Mouse (Mus musculus) midbrain, embryonic 13.5 days (tissue): ENCODE results near the gene Ergic1. TPM values are rescaled to one million over a fixed set of nuclear protein-coding genes. Genes with fewer than 3 reads are reported as not detected.
A peak's percentile ranks its signal among the peaks of the same experiment; 100 is the strongest.

Experiments used
- ATAC-seq: fragments of 200-750 bp; cut with Nextera tagmentation; 2 replicates; pipeline ENCODE4 v1.8.0; 2017; ENCODE audit warnings: mild to moderate bottlenecking, moderate TSS enrichment, moderate library complexity
- H3K27ac ChIP-seq: fragments of 300-500 bp; sonication (generic); 2 replicates; pipeline ENCODE4 v1.5.1; 2015; ENCODE audit warnings: inconsistent platforms, mild to moderate bottlenecking, moderate library complexity
- H3K27me3 ChIP-seq: fragments of 300-500 bp; sonication (generic); 2 replicates; pipeline ENCODE4 v1.6.1; 2015; ENCODE audit warnings: mild to moderate bottlenecking, inconsistent platforms
- H3K36me3 ChIP-seq: fragments of 300-500 bp; sonication (generic); 2 replicates; pipeline ENCODE4 v1.6.1; 2015; ENCODE audit warnings: mild to moderate bottlenecking, inconsistent platforms
- H3K4me1 ChIP-seq: fragments of 300-500 bp; sonication (generic); replicated peaks from 2 replicates; pipeline ENCODE4 v1.6.1; 2015; ENCODE audit warnings: inconsistent platforms
- H3K4me2 ChIP-seq: fragments of 300-500 bp; sonication (generic); replicated peaks from 2 replicates; pipeline ENCODE4 v1.6.1; 2015; ENCODE audit warnings: moderate library complexity, mild to moderate bottlenecking, inconsistent platforms
- H3K4me3 ChIP-seq: fragments of 300-500 bp; sonication (generic); replicated peaks from 2 replicates; pipeline ENCODE4 v1.5.1; 2015; ENCODE audit warnings: mild to moderate bottlenecking, inconsistent platforms
- H3K9ac ChIP-seq: fragments of 300-500 bp; sonication (generic); replicated peaks from 2 replicates; pipeline ENCODE4 v1.6.1; 2015; ENCODE audit warnings: mild to moderate bottlenecking, inconsistent platforms
- H3K9me3 ChIP-seq: fragments of 300-500 bp; sonication (generic); 2 replicates; pipeline ENCODE4 v1.6.1; 2016; ENCODE audit warnings: mild to moderate bottlenecking, inconsistent platforms
- WGBS: fragments of 180-500 bp; shearing (Covaris S2); methylation state at CpG from one replicate; pipeline ENCODE4 v1.1.7; 2015; 5-methylcytosine and 5-hydroxymethylcytosine counted together
- polyA plus RNA-seq: library from polyadenylated mRNA; unstranded; fragments of >200 nt; fragmentation: Nextera tagmentation; extraction: Ambion mirVana; gene quantifications from 2 replicates; pipeline ENCODE4 v1.2.1, GENCODE M21; 2015

The Ergic1 gene
- polyA plus RNA-seq, 1 experiment from 2014 or later = 102 TPM

DNA sequence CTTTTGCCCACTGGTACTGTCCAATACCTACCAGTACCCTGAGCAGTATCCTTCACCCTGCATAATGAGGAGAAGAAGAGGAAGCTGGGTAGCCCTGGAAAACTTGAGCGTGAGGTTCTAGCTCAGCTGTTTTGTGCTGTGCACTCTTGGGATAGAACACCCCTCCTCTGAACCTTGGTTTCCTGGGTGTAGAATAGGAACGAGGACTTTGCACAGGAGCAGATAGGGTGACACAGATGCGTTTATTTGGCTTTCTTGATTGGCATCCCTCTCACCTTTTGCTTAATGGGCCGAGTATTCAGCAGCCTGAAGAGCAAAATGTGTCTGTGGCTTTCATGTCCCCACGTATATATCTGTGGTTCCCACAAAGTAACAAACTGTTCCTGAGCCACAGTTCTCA lies 60.6 kb downstream of the Ergic1 start:
- H3K4me2 ChIP-seq = no peak overlapping the region
- H3K9ac ChIP-seq = no peak overlapping the region
- no peak for ATAC-seq
- H3K9me3 ChIP-seq = no peaks in the 10 kb centered on the region
- H3K27me3 ChIP-seq = no peaks in the 10 kb centered on the region
- peaks cover 84% of the 10 kb centered on the region for H3K36me3 ChIP-seq
- H3K4me1 ChIP-seq = no peaks in the 10 kb centered on the region
- H3K4me3 ChIP-seq = no peak overlapping the region
- 92% methylated on average over 5 of the region's 5 CpGs for WGBS
- no peak overlapping the region for H3K27ac ChIP-seq

DNA sequence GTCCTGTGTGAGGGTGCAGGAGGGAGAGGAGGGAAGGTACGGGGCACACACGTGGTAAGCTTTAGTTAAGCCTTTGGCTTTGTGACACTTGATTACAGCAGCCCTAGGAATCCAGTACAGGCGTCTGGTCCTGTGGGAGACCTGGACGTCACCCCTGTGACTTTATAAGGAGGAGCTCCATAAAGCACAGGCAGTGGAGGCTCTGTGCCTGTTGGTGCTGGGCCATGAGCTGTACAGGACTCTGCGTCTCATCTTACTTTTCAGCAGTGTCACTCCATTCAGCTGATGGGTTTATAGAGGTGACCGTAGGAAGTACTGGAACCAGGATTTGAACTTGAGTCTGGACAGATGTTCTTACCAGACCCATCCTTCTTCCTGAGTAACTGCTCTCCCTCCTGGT lies 62.7 kb downstream of the Ergic1 start:
- no peaks in the 10 kb centered on the region for H3K27me3 ChIP-seq
- no peak overlapping the region for H3K4me3 ChIP-seq
- no peaks in the 10 kb centered on the region for H3K4me1 ChIP-seq
- H3K9me3 ChIP-seq = no peaks in the 10 kb centered on the region
- 89% methylated on average over 6 of the region's 6 CpGs for WGBS
- no peak overlapping the region for H3K9ac ChIP-seq
- H3K27ac ChIP-seq = no peak overlapping the region
- no peak overlapping the region for H3K4me2 ChIP-seq
- ATAC-seq = no peak
- peaks cover 84% of the 10 kb centered on the region for H3K36me3 ChIP-seq

DNA sequence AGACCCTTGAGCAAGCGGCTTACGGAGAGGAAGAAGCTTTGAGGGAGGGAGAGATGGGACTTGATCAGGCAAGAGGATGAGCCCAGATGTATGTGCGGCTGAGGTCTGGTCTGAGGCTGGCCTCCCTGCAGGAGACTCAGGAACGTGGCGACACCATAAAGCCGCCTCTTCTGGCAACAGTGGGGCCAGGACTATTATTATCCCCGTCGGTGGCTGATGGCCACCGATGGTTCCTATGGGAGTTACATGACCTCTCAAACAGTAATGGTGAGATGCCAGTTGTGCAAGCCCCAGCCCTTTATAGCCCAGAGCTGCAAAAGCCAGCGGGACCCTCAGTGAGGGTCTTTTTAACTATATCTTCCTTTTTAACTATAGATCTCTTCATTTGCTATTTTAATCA lies 63.7 kb downstream of the Ergic1 start:
- 93% methylated on average over 10 of the region's 10 CpGs for WGBS
- ATAC-seq = no peak
- no peak overlapping the region for H3K27ac ChIP-seq
- H3K27me3 ChIP-seq = no peaks in the 10 kb centered on the region
- no peak overlapping the region for H3K4me3 ChIP-seq
- H3K4me2 ChIP-seq = no peak overlapping the region
- no peak overlapping the region for H3K9ac ChIP-seq
- H3K9me3 ChIP-seq = no peaks in the 10 kb centered on the region
- no peaks in the 10 kb centered on the region for H3K4me1 ChIP-seq
- H3K36me3 ChIP-seq = peaks cover 86% of the 10 kb centered on the region

DNA sequence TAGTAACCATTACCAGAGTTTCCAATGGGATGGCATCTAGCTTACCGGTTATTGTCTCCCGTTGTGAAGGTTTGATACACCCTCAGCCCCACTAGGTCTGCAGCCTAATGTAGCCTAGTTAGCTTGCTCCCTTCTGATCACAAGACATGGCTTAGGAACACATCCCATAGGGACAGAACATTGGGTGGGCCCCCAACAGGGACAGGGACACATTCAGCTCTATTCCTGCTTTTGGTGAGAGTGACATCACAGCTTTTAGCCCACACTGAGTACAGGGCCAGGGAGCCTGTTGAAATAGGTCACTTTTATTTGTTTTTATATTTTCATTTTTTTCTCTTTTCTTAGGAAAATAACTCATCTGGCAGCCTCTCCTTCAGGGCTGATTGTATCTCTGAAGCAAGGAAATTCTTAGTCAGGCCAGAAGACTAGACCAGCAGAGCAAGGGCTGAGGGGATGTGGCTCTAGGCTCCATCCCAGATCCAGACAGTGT lies 64.3 kb downstream of the Ergic1 start:
- H3K4me2 ChIP-seq = no peak overlapping the region
- no peaks in the 10 kb centered on the region for H3K9me3 ChIP-seq
- 97% methylated on average over 2 of the region's 2 CpGs for WGBS
- ATAC-seq = no peak
- peaks cover 91% of the 10 kb centered on the region for H3K36me3 ChIP-seq
- H3K9ac ChIP-seq = no peak overlapping the region
- no peak overlapping the region for H3K4me3 ChIP-seq
- H3K4me1 ChIP-seq = no peaks in the 10 kb centered on the region
- H3K27ac ChIP-seq = no peak overlapping the region
- no peaks in the 10 kb centered on the region for H3K27me3 ChIP-seq

DNA sequence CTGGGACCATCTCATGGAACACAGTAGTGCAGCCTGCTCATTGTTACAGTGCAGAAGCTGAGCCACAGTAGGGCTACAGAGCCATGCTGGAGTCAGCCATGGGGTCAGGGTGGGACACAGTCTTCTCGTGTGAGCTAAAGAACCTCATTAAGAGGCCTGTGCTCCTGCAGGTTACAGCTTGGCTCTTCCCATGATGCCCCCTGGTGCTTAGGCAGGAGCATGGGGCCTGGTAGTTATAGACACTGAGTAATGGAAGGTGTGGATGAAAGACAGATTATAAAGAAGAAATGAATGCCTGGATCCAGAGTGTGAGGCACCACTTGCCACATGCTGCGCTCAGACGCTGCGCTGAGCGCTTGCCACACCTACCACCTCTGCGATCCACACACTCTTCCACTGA lies 67.2 kb downstream of the Ergic1 start:
- H3K9ac ChIP-seq = no peak overlapping the region
- no peak overlapping the region for H3K4me2 ChIP-seq
- WGBS = 90% methylated on average over 6 of the region's 6 CpGs
- H3K36me3 ChIP-seq = peaks cover 98% of the 10 kb centered on the region
- ATAC-seq = no peak
- H3K27ac ChIP-seq = no peak overlapping the region
- no peaks in the 10 kb centered on the region for H3K4me1 ChIP-seq
- H3K27me3 ChIP-seq = no peaks in the 10 kb centered on the region
- H3K4me3 ChIP-seq = no peak overlapping the region
- H3K9me3 ChIP-seq = no peaks in the 10 kb centered on the region

DNA sequence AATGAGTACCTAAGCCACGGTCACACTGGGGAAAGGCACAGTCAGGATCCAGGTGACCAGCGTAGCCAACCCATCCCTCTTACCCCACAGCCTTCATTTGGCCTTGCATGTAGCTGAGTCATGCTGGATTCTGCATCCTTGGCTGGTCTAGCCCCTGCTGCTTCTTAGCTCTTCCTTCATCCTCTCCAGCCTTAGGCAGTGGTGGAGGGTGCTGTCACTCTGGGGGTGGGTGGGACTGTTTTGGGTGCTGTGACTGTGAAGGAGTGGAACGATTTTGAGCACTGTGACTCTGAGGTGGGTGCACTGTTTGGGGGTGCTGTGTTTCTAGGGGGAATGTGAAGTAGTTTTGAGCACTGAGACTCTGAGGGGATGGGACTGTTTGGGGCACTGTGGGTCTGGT lies 67.6 kb downstream of the Ergic1 start:
- no peak overlapping the region for H3K4me2 ChIP-seq
- no peak for ATAC-seq
- no peaks in the 10 kb centered on the region for H3K27me3 ChIP-seq
- no peaks in the 10 kb centered on the region for H3K4me1 ChIP-seq
- peaks cover 97% of the 10 kb centered on the region for H3K36me3 ChIP-seq
- no peaks in the 10 kb centered on the region for H3K9me3 ChIP-seq
- H3K4me3 ChIP-seq = no peak overlapping the region
- WGBS = 90% methylated on average over 3 of the region's 3 CpGs
- no peak overlapping the region for H3K9ac ChIP-seq
- H3K27ac ChIP-seq = no peak overlapping the region

DNA sequence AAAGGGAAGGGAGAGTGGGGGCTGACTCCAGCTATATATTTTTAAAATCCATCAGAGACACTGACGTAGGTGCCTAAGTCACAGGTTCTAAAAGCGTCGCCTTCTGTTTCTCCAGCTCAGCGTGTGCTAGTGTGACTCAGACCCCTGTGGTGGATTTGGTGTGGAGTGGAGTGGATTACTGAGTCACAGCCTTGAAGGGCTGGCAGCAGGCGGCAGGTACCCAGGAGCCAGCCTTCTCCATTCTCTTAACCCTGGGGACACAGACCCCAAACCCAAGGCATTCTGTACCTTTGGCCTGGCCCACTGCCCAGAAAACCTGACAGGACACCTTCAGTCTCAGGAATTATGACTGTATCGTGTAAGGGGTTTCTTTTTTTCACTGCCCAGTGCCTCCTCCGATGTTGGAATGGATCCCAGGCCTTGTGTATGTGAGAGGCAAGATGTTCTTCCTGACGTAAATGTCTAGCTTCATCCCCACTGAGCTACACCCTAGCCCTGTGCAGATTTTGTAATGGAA lies 70.6 kb downstream of the Ergic1 start:
- Histone ChIP-seq H3K36me3 (peaks cover 97% of the 10 kb centered on the region), H3K4me3 (no peak overlapping the region), H3K4me1 (no peaks in the 10 kb centered on the region), H3K9ac (no peak overlapping the region), H3K4me2 (no peak overlapping the region), H3K9me3 (no peaks in the 10 kb centered on the region), H3K27me3 (no peaks in the 10 kb centered on the region), H3K27ac (no peak overlapping the region)
- WGBS = 94% methylated on average over 8 of the region's 8 CpGs
- no peak for ATAC-seq

DNA sequence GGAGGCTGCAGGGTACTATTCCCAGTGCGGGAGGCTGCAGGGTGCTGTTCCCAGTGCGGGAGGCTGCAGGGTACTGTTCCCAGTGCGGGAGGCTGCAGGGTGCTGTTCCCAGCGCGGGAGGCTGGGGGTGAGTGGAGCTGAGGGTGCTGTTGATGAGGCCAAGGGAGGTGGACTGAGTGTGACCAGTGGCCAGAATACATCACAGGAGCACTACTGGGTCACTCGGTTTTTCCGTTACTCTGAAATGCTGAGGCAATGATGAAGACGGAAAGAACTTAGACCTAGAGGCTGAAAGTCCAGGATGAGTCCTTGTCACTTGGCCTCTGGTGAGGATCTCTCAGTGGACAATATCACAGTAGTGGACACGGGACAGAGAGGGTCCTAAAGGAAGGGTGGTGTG lies 71.9 kb downstream of the Ergic1 start:
- H3K27ac ChIP-seq = no peak overlapping the region
- no peak overlapping the region for H3K4me3 ChIP-seq
- 90% methylated on average over 9 of the region's 9 CpGs for WGBS
- H3K9me3 ChIP-seq = no peaks in the 10 kb centered on the region
- no peak for ATAC-seq
- H3K9ac ChIP-seq = no peak overlapping the region
- no peaks in the 10 kb centered on the region for H3K27me3 ChIP-seq
- no peaks in the 10 kb centered on the region for H3K4me1 ChIP-seq
- no peak overlapping the region for H3K4me2 ChIP-seq
- H3K36me3 ChIP-seq = peaks cover 86% of the 10 kb centered on the region

DNA sequence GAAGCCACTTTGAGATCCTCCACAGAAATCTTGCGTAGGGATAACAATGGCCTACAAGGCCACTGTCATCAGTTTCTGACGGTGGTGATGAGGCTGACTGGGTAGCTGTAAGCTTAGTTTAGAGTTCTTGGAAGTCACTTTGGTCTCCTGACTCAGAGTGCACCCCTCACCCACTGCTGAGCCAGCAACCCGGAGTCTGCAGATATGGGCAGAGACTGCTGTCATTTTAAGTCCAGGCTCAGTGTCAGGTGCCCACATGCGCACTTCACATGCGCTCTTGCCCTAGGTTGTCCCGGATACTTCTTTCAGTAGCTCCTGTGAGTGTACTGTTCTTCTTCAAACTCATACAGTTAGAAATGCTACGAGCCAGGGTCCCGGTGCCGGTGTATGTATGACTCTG lies 72.6 kb downstream of the Ergic1 start:
- no peak for ATAC-seq
- H3K36me3 ChIP-seq = peaks cover 81% of the 10 kb centered on the region

DNA sequence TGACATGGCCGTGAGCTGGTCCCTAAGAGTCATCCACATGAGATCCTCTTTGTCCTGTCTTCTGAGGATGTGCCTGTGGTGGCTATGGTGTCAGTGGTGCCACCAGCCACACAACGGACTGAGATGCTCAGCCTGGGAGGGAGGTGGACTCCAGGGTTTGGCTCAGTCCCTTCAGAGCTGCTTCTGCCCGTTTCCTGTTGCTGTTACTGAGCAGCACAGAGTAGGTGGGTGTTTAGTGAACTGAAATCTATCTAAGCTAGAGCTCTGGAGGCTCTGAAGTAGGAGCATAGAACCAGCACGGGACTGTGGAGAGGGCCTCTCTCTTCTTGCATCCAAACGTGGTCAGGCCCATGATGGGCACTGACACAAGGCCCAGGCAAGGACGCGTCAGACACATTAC lies 73.2 kb downstream of the Ergic1 start:
- H3K9me3 ChIP-seq = no peaks in the 10 kb centered on the region
- H3K27me3 ChIP-seq = no peaks in the 10 kb centered on the region
- no peak overlapping the region for H3K4me2 ChIP-seq
- no peak overlapping the region for H3K27ac ChIP-seq
- ATAC-seq = no peak
- WGBS = 93% methylated on average over 7 of the region's 7 CpGs
- H3K9ac ChIP-seq = no peak overlapping the region
- H3K4me1 ChIP-seq = no peaks in the 10 kb centered on the region
- H3K36me3 ChIP-seq = peaks cover 81% of the 10 kb centered on the region
- no peak overlapping the region for H3K4me3 ChIP-seq

More for the DNA sequence above, 72.6 kb downstream of the Ergic1 start:
- H3K4me1 ChIP-seq = no peaks in the 10 kb centered on the region
- H3K9ac ChIP-seq = no peak overlapping the region
- H3K9me3 ChIP-seq = no peaks in the 10 kb centered on the region
- no peak overlapping the region for H3K4me2 ChIP-seq
- H3K4me3 ChIP-seq = no peak overlapping the region
- WGBS = 93% methylated on average over 9 of the region's 9 CpGs
- no peak overlapping the region for H3K27ac ChIP-seq
- no peaks in the 10 kb centered on the region for H3K27me3 ChIP-seq

DNA sequence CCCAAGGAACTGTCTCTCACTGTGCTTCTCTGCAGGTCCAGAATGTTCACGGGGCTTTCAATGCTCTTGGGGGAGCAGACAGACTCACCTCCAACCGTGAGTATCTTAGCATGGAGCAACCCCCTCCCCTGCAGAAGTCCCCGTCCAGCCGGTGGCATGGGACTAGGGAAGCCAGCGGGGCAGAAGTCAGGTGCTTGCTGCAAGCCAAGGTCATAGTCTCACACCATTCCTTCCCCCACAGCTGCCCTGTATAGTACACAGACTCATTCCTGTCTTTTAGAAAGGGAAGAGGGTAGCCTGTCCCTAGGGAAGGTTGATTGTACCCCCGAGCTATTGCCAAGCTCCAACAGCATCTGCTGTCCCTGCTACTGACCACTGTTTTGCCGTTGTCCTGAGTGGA lies 74.7 kb downstream of the Ergic1 start:
- Histone ChIP-seq H3K4me2 (no peak overlapping the region), H3K9ac (no peak overlapping the region), H3K4me1 (no peaks in the 10 kb centered on the region), H3K4me3 (no peak overlapping the region), H3K27ac (no peak overlapping the region), H3K27me3 (no peaks in the 10 kb centered on the region), H3K36me3 (peaks cover 80% of the 10 kb centered on the region), H3K9me3 (no peaks in the 10 kb centered on the region)
- WGBS = 91% methylated on average over 7 of the region's 7 CpGs
- no peak for ATAC-seq

DNA sequence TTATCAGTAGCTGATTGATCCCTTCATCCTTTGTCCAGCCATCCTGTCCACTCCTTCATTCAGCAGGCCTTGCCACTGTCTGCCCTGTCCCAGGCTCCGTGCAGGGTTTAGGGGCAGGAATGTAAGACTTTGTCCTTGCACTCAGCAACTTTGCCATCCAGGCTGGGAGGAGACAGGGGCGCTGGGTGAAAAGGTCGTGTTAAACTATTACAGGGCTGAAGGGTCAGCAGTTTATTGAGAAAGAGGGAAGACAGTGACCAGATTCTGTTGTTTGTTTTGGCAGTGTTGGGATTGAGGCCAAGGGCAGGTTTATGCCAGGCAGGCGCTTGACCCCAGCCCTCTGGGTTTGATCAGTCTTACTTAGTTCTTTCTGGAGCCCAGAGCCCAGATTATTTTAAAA lies 76.6 kb downstream of the Ergic1 start:
- Histone ChIP-seq H3K27ac (no peak overlapping the region), H3K4me1 (no peaks in the 10 kb centered on the region), H3K9ac (peak overlapping the region; percentile 23), H3K9me3 (no peaks in the 10 kb centered on the region), H3K27me3 (no peaks in the 10 kb centered on the region), H3K4me2 (no peak overlapping the region), H3K4me3 (no peak overlapping the region), H3K36me3 (peaks cover 81% of the 10 kb centered on the region)
- ATAC-seq = no peak
- 82% methylated on average over 4 of the region's 4 CpGs for WGBS

DNA sequence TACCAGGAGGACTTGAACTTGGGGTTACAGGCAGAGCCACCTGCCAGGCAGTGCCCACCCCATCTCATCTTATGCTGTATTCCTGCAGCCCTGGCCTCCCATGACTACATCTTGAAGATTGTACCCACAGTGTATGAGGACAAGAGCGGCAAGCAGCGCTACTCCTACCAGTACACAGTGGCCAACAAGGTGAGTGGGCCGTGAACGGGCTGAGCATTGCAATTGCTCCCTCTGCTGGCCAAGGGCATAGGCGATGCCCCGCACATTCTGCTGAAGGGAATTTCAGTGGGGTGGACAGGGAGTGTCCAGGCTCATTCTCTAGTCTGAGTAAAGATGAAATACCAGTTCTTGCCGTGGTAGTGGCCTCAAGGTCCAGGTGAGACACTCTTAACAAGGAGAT lies 77.4 kb downstream of the Ergic1 start:
- peaks cover 81% of the 10 kb centered on the region for H3K36me3 ChIP-seq

More for the DNA sequence above, 77.4 kb downstream of the Ergic1 start:
- Histone ChIP-seq H3K4me1 (no peaks in the 10 kb centered on the region), H3K4me2 (no peak overlapping the region), H3K9ac (no peak overlapping the region), H3K9me3 (no peaks in the 10 kb centered on the region), H3K4me3 (no peak overlapping the region), H3K27me3 (no peaks in the 10 kb centered on the region), H3K27ac (no peak overlapping the region)
- 23% methylated on average over 7 of the region's 7 CpGs for WGBS
- ATAC-seq = peak; percentile 77
